Mouse (Mus musculus) limb, embryonic 13.5 days (tissue): Measurements from ENCODE around the gene Adgre5. TPM values are rescaled to one million over a fixed set of nuclear protein-coding genes. Genes with fewer than 3 reads are reported as not detected.

Source experiments
- microRNA-seq: library from miRNA; unstranded; fragments of <30 nt; microRNA quantifications from one replicate; pipeline ENCODE4, GENCODE M21; 2016
- polyA plus RNA-seq: library from polyadenylated mRNA; unstranded; fragments of >200 nt; fragmentation: Nextera tagmentation; extraction: Ambion mirVana; gene quantifications from 2 replicates; pipeline ENCODE4 v1.2.1, GENCODE M21; 2015

Adgre5 gene
- polyA plus RNA-seq, 1 experiment from 2014 or later, result 39.8 TPM

Small RNA genes within 50 kb of the gene (microRNA-seq; reads per million reads assigned to microRNA genes)
- gene Mir1668, result not detected

Other genes starting within 250 kb of the Adgre5 start
- gene Olfr370, start 205.5 kb downstream of the Adgre5 start, polyA plus RNA-seq, result not detected in 2 replicates
- 282 and 290 TPM in 2 replicates for gene Ndufb7, start 174.7 kb downstream of the Adgre5 start, polyA plus RNA-seq
- gene Tecr, start 133.4 kb downstream of the Adgre5 start, polyA plus RNA-seq, result 578 and 605 TPM in 2 replicates
- 67.0 and 72.5 TPM in 2 replicates for gene Dnajb1, start 133.1 kb downstream of the Adgre5 start, polyA plus RNA-seq
- 163 and 167 TPM in 2 replicates for gene Gipc1, start 88.6 kb downstream of the Adgre5 start, polyA plus RNA-seq
- gene Ptger1, start 74.6 kb downstream of the Adgre5 start, polyA plus RNA-seq, result 0.89 and 1.2 TPM in 2 replicates
- 28.7 and 29.8 TPM in 2 replicates for gene Pkn1, start 42.1 kb downstream of the Adgre5 start, polyA plus RNA-seq
- 138 and 143 TPM in 2 replicates for gene Ddx39, start 26.1 kb downstream of the Adgre5 start, polyA plus RNA-seq
- 28.1 and 29.3 TPM in 2 replicates for gene Adgrl1, start 158.8 kb upstream of the Adgre5 start, polyA plus RNA-seq
- 0.40 and 0.43 TPM in 2 replicates for gene Gm10644, start 213.9 kb upstream of the Adgre5 start, polyA plus RNA-seq
- gene Asf1b, start 214.2 kb upstream of the Adgre5 start, polyA plus RNA-seq, result 51.4 and 52.9 TPM in 2 replicates
- gene Prkaca, start 231.7 kb upstream of the Adgre5 start, polyA plus RNA-seq, result 169 and 174 TPM in 2 replicates